Mouse (Mus musculus) ZHBTc4 (cell line): Measurements from ENCODE around the gene Insr.

Experiments used
- DNase-seq: peaks from one replicate; pipeline ENCODE4 v3.0.0-alpha.2; 2011; ENCODE audit warnings: low read depth, low spot score

Insr gene

DNA sequence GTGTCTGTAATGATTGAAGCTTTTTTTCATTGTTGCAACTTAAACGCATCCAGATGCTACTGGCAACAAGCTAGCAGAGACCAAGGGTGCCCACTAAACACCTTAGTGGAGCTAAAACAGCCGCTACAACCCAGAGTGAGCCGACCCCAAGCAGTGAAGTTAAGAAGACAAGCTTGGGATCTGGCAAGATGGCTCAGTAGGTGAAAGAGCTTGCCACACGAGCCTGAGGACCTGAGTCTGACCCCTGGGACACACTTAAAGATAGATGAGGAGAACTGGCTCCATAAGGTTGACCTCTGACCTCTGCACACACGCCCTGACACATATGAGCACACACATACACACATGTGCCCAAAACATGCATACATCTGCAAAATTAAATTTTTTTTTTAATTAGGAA lies 4.2 kb downstream of the Insr start:
- DNase-seq, result no peak

DNA sequence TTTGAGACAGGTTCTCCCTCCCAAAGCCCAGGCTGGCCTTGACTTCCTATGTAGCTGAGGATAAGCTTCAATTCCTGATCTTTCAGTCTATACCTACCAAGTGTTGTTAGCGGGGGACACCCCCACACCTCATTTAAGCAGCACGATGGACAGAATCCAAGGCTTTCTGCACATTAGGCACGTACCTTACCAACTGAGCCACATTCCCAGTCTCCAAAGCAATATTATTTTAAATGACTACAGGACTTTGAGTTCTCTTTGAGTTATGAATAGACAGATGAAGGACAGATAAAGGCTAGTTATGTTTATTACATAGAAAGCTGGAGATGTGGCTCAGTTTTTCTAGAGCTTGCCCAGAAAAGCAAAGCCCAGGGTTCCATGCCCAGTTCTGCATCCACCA lies 5.6 kb downstream of the Insr start:
- no peak for DNase-seq

DNA sequence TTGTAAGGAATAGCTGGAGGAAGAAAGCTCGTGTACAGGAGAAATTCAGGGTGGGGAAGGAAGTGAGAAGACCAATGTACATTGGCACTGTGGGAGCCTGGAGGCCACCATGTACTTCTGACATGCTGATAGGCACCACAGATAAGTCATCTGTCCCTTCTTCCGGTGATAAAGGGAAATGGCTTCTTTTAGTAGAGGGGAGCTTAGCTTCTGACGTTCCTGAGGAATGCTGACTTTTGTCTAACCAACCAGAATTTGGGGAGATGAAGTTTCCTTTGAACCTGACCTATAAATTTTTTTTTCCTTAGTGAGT lies 12.0 kb downstream of the Insr start:
- no peak for DNase-seq

DNA sequence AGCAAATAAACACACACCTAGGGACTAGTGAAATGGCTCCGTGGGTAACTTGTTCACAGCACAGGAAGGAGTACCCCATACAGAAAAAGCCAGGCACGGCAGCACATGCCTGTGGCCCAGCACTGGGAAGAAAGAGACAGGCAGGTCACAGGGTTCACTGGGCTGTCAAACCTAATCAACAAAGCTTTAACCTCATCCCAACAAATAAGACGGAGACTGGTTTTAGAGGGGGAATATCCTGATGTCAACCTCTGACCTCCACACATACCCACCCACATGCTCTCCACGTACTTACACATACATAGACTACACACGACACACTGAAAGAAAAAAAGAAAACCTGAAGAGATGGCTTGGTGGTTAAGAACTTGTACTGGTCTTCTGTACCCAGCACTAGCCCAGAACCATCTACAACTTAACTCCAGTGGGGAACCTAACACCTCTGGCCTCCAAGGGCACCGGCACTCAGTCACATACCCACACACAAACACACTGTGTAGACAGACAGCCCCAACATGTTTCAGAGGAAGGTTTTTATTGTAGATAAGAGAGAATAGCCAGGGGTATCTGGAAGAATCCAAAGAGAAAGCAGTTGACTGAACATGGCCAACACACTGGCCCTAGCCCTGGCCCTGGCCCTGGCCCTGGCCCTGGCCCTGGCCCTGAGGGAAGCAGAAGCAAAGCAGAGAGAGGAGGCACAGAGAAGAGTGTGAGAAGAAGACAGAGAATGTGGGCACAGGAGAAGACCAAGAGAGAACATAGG lies 12.6 kb downstream of the Insr start:
- DNase-seq, result no peak

DNA sequence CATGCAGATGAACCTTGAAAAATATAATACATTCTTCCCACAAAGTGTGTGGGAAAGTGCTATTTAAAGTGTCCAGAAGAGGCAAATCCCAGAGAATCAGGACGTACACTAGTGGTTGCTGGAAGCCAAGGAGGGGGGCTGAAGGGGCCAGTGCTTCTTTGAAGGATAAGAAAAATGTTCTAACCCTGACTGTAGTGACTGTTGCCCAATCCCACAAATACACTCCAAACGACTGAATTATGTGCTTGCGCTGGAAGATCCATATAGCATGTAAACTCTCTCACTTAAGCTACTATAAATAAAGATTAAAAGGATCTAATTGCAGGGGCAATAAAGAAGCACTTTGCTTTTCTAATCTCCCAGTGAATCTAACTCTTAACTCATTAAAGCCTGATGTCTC lies 14.2 kb downstream of the Insr start:
- no peak for DNase-seq

DNA sequence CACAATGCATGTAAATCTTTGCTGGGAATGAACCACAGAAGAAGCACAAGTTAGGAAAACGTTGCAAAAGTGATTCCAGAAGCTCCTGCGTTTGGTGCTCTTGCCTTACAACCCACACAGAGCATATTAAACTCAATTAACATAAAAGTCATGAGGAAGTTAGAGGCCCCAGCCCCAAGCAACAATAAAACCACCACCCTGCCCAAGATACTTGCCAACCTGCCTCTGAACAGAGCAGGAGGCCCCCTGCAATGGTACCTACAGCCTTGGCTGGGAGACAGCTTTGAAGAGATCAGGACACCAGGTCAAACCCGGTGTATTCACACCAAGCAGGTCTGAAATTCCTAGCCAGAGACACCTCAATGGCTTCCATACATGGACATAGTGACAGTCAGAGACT lies 16.6 kb downstream of the Insr start:
- DNase-seq, result no peak

DNA sequence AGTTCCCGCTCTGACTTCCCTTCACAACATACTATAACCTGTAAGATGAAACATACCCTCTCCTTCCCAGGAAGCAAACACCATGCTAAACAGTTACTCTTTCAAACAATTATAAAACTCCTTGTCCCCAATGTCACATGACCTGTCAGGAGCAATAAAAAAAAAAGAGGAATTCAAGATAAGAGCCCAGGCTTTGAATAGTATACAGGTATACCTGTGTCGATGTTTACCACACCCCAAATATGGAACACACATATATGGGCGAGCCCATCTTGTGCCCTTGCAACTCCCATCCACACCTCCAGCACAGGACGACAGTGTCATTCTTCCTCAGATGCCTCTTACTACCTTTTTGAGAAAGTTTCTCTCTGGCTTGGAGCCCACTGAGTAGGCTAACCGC lies 18.3 kb downstream of the Insr start:
- DNase-seq, result no peak

DNA sequence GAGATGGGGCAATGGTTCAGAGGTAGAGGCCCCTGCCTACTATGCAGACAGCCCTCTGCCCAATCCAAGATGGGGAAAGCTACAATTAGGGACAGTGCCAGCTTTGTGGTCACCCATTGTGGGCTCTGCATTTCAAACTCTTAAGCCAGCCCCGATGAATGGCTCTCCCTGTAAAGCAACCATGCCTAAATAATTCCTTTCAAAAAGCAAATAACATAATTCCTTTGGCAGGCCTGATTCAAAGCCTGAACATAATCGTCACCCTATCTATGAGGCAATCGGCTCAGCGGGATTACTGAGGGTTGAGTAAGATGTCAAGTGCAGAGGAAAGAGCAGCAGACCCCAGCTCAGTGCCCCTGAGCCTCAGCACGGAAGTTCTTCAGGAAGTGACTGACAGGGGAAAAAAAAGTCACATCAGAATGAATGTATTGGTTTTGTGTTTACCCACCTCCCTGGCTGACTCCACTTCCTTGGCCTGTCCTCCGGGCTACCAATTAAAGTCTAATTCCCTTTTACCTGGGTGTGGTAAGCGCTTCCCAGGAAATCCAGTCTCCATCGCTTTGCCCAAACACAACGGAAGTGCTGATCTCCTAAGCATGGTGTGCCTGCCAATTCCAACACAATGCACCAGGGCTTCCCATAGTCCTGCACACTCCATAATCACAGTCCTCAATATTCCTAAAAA lies 19.1 kb downstream of the Insr start:
- DNase-seq, result no peak

DNA sequence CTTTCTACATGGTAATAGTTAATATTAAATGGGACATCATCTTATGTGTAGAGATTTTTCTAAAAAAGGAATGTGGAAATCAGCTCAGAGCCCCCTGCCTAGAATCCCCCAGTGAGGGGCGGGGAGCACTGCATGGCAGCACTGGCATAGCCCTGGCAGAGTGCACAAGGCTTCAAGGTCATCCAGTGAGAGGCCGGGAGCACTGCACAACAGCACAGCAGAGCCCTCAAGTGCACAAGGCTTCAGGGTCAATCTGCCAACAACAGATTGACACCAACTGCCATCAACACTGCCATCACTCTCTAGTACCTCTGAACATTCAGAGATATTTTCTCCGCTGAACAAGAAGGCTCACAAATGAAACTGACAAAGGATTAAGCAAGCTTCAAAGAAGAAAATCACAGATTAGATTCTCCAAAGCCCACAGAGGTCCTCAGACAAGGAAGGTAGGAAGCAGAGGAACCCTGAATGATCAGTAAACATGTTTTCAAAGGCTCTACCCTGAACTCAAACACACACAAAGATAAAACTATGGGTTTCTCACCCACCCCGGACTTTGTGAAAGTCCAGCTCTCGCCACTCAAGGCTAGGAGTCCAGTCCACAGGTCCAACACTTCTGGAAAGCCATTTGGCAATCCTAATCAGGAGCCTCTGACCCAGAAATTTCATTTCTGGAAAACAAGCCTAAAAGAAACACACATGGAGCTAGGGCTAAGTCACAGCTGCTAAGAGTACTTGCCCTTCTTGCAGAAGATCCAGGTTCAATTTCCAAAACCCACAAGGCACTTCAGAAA lies 23.1 kb downstream of the Insr start:
- DNase-seq, result no peak

DNA sequence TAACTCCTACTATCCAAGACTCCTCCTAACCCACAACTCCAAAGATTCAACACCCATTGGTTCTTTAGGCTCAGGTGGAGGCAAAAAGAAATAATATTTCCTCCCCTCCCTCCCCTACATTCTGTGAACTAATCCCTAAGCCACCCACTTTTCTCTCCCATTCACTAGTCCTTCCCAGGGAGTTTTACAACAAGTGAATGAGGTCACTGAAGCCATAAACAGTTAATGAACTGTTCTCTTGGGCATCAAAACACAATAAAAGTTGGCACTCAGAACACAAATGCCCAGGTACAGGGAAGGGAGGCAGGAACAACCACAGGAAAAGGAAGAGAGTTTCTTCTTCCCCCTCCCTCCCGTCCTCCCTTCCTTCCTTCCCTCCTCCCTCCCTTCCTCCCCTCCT lies 24.1 kb downstream of the Insr start:
- DNase-seq, result no peak

DNA sequence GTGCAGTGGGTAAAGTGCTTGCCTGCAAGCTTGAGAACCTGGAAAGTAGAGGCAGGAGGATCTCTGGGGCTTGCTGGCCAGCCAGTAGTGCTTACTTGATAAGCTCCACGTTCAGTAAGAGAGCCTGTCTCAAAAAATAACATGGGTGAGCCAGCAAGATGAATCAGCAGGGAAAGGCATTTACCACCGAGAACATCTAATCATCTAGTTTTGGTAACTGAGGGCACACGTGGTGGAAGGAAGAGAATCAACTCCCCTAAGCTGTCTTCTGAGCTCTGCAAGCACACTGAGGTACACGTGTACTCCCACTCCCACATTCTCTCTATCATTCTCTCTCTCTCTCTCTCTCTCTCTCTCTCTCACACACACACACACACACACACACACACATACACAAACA lies 26.2 kb downstream of the Insr start:
- no peak for DNase-seq

DNA sequence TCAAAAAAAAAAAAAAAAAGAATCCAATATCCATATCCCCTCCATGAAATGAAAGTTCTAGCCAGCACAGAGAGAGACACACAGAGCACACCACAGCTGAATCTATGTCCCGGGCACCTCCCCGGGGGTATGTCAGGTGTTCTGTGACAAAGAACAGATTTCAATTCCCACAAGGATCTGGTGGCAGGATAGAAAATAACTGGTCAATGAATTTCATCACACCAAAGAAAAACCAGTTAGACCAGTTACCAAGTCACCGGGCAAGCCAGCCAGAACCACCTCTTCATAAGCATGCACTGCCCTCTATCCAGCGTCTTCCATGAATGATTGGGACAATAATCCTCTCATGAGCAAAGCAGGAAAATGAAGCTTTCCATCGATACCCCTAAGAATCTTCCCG lies 26.8 kb downstream of the Insr start:
- no peak for DNase-seq

DNA sequence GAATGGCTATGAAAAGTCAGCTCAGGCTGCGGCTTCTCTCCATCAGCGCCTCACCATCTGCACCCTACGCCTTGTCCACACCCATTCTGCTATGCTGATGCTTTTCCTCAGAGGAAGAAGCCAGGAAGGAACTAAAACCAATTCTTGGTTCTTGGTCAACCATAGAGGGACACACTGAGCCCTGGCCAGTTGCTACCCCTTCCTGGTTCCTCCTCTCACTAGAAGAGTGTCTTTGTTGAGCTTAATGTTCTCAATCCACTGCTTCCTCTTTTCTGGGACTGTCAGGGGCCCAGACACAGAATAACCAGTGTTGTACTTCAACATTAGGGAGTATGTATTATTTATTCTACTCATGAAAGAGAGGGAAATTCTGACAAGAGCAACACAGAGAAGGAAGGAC lies 28.3 kb downstream of the Insr start:
- DNase-seq, result no peak

DNA sequence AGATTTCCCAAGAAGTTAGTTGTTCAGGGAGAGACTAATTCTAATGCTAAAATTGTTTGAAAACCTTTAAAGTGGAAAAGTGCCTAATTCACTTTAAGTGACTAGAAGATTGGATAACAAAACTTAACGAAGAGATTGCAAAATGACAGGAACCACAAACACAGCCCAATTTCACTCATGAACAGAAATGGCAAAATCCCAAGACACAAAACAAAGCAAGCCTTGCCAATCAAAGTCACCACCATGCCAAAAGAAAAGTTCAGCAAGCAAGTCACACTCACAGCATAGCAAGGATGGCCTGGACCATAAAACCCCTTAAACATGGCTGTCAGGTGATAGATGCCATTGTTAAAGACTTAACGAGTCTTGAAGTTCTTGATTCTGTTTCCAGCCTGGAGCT lies 29.5 kb downstream of the Insr start:
- no peak for DNase-seq

DNA sequence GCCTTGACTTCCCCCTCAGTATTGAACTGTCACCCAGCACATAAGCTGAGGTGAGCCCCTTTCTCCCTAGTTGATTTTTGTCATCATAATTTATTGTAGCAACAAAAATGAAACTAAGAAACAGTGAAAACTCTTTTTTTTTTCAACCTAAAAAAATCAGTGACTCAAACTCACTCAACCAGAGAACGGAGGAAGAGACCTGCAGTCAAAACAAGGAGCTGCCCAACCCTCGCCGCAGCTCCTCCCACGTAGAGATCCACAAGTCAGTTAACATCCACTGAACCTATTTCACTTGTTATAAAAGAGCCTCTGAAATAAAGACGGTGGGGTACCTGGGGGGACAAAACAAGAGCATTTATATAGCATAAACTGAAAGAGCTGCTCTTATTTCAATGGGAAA lies 30.7 kb downstream of the Insr start:
- no peak for DNase-seq

DNA sequence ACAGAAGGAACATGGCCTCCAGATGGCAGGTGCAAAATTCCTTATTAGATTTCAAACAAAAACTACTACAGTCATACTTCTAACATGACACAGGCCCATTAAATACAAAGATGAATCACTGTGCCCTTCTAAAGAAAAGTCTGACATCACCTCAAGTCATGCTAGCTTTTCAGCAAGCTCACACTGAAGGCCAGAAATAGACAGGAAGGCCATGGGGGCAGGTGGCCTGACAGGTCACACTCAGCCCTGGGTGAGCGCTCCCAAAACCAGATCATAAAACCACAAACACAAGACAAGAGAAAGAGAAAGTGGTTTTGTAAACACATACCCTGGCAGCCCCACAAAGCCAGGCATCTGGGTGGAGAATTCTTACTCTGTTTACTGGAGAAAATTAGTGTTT lies 32.3 kb downstream of the Insr start:
- no peak for DNase-seq

DNA sequence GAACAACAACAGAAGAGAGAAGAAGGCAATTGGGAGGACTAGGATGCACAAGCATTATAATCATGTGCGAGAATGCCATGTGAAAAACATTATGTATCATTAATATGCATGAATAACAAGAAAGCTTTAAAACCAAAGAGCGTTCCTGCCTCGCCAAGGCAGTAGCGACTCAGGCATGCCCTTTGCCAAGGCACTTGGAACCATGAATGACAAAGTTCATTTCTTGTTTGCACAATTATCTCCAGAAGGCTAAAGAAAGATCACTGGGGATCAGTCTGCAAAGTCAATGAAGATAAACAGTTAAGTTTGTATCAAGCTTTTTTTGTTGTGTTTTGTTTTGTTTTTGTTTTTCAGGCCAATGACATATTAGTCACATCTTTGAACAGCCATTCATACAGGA lies 36.2 kb downstream of the Insr start:
- DNase-seq, result no peak

DNA sequence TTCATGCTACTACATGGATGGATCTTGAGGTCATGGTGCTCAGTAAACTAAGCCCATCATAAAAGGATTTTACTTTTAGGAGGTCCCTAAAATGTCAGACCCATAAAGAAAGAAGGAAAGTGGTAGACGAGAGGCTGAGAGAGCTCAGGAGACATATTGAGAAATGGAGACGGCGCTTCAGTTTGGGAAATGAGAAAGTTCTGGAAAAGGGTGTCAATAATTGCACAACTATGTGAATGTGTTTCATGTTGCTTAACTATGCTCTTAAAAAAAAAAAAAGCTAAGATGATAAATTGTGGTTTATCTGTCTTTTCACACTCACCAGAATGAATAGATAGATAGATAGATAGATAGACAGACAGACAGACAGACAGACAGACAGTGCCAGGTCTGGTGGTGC lies 38.7 kb downstream of the Insr start:
- no peak for DNase-seq

DNA sequence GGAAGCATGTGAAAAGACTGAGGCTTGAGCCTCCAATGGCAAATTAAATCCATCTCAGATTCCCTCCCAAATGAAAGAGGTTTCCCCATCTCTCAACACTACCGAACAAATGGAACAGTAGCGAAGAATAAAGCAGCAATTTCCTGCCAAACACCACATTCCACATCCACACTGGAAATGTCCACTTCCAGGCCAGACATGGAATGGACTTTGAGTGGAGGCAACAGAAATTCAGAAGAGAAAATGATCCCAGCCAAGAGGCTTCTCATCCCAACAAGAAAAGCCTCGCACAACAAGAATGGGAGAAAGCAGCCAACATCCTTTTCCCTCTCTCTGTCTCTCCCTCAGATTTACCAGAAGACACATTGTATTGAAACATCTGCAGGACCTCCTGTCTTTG lies 39.8 kb downstream of the Insr start:
- no peak for DNase-seq

DNA sequence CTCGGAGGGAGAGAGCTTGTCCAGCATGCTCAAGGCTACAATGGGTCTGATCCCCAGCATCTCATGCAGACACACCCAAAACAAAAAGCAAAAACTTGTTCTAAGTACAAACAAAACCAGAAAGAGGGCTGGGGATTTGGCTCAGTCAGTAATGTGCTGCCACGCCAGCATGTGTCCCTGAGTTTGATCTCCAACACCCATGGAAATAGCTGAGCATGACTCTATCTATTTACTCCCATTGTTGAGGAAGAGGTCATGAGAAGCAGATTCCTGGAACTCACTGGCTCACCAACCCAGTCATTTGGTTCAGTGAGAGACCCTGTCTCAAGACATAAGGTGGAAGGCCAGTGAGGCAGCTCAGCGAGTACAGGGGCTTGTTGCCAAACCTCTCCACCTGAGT lies 40.6 kb downstream of the Insr start:
- no peak for DNase-seq

DNA sequence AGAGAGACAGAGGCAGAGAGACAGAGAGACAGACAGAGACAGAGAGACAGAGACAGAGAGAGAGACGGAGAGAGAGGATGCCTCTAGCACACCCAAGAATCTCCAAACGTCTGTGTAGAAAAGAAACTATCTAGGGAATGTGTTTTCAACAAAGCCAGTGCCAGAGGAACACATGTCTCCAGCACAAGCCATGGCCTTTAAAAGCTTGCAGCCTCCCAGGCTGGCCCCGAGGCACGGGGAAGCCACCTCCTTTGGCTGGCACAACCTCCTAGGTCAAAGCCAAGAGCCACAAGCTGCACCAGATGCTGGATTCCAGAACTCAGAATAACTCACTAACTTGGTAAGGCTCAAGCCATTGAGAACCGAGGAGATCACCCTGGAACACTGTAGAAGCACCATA lies 42.1 kb downstream of the Insr start:
- DNase-seq, result no peak

DNA sequence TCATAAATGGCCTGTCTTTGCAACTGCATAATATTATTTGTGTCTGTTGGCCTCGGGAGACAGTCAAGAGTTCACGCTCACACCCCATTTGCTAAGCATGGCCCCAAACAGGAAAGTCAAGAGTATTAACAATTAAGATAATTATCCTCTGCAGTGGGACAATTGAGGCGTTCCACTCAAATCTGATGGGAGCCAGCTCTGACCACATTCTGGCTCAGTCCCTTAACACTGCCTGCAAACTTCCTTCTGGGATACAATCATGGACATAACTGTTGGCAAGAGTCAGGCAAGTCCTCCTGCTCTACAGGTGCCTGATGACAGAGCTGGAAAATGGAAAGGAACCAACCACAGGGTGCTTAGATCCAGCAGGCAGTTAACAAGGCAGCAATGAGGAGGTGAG lies 43.1 kb downstream of the Insr start:
- no peak for DNase-seq

DNA sequence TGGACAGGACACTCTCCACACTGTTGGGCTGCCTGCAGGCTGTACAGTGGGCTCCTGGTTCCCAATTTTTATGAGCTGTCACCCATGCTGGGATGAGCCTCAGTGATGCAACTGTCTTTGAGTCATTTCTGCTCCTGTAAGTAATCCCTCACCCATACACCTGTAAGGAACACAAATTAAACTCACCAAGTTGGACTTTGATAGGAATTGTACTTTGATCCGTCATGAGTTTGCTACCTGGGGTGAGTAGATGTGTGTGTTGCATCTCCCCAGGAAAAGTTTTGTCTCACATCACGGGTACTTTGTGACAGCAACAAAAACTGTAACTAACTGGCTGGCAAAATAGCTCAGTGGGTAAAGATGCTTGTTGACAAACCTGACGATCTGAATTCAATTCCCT lies 44.8 kb downstream of the Insr start:
- no peak for DNase-seq
